Mouse (Mus musculus) MEL (cell line): ENCODE measurements around the gene Cep131. TPM values are rescaled to one million over a fixed set of nuclear protein-coding genes. Genes with fewer than 3 reads are reported as not detected.

Source experiments
- DNase-seq: peaks from one replicate; pipeline ENCODE4 v3.0.0; 2011; ENCODE audit warnings: low read depth, low spot score
- H3K27ac ChIP-seq: 2 replicates; pipeline ENCODE4 v1.5.1; 2012; ENCODE audit warnings: low read depth, mild to moderate bottlenecking, control low read depth, low read length, moderate library complexity; ENCODE audit not compliant: control insufficient read depth
- H3K27me3 ChIP-seq, 2 experiments: fragments of 150-350 bp in 1 of 2; sonication (generic) in 1 of 2; 2 replicates each; pipeline ENCODE4 v1.6.1; 2012; ENCODE audit warnings: low read length in 2 of 2, mild to moderate bottlenecking in 2 of 2, improper control_type of control experiment in 1 of 2, moderate library complexity in 1 of 2; ENCODE audit not compliant: insufficient read depth in 2 of 2, control insufficient read depth in 1 of 2
- H3K36me3 ChIP-seq, 2 experiments: 2 replicates each; pipeline ENCODE4 v1.6.1; 2012 to 2014; ENCODE audit warnings: low read length in 2 of 2, improper control_type of control experiment in 1 of 2, inconsistent platforms in 1 of 2, mild to moderate bottlenecking in 1 of 2; ENCODE audit not compliant: insufficient read depth in 2 of 2, control insufficient read depth in 1 of 2
- H3K4me1 ChIP-seq, 2 experiments: fragments of 150-350 bp in 1 of 2; sonication (generic) in 1 of 2; 2 replicates each; pipeline ENCODE4 v1.6.1; 2012; ENCODE audit warnings: low read length in 2 of 2, improper control_type of control experiment in 1 of 2, mild to moderate bottlenecking in 1 of 2; ENCODE audit not compliant: insufficient read depth in 2 of 2, control insufficient read depth in 1 of 2
- H3K4me3 ChIP-seq, 2 experiments: fragments of 150-350 bp in 1 of 2; sonication (generic) in 1 of 2; 2 replicates each; pipeline ENCODE4 v1.5.1; 2012; ENCODE audit warnings: low read depth in 2 of 2, low read length in 2 of 2, mild to moderate bottlenecking in 2 of 2, moderate library complexity in 2 of 2, control low read depth in 1 of 2, improper control_type of control experiment in 1 of 2; ENCODE audit not compliant: control insufficient read depth in 1 of 2, insufficient read depth in 1 of 2
- H3K79me2 ChIP-seq: 2 replicates; pipeline ENCODE4 v1.6.1; 2012; ENCODE audit warnings: mild to moderate bottlenecking, low read length, moderate library complexity; ENCODE audit not compliant: control insufficient read depth, poor library complexity, insufficient read depth
- H3K9ac ChIP-seq: 2 replicates; pipeline ENCODE4 v1.6.1; 2012; ENCODE audit warnings: low read depth, mild to moderate bottlenecking, control low read depth, low read length, moderate library complexity; ENCODE audit not compliant: control insufficient read depth, poor library complexity, severe bottlenecking
- H3K9me3 ChIP-seq: fragments of 150-350 bp; sonication (generic); replicated peaks from 2 replicates; pipeline ENCODE4 v1.6.1; 2012; ENCODE audit warnings: mild to moderate bottlenecking, low read length, improper control_type of control experiment, moderate library complexity; ENCODE audit not compliant: insufficient read depth
- CTCF ChIP-seq, 3 experiments: IDR thresholded peaks in 2 of 3; conservative IDR thresholded peaks in 1 of 3; 2 replicates each; pipeline ENCODE4 v1.5.1; 2011 to 2012; ENCODE audit warnings: low read length in 3 of 3, low read depth in 2 of 3, mild to moderate bottlenecking in 2 of 3, improper control_type of control experiment in 1 of 3, inconsistent platforms in 1 of 3, mixed read lengths in 1 of 3, moderate library complexity in 1 of 3; ENCODE audit not compliant: control insufficient read depth in 1 of 3, insufficient read depth in 1 of 3, poor library complexity in 1 of 3, severe bottlenecking in 1 of 3
- E2F4 ChIP-seq: IDR thresholded peaks from 2 replicates; pipeline ENCODE4 v1.6.1; 2011; ENCODE audit warnings: low read depth, low read length, improper control_type of control experiment, borderline replicate concordance
- MYC ChIP-seq: IDR thresholded peaks from 2 replicates; pipeline ENCODE4 v1.6.1; 2011; ENCODE audit warnings: low read depth, mild to moderate bottlenecking, low read length, improper control_type of control experiment, moderate library complexity
- NELFE ChIP-seq: IDR thresholded peaks from 2 replicates; pipeline ENCODE4 v1.6.1; 2011; ENCODE audit warnings: low read depth, low read length, improper control_type of control experiment
- RAD21 ChIP-seq: IDR thresholded peaks from 2 replicates; pipeline ENCODE4 v1.6.1; 2011; ENCODE audit warnings: mild to moderate bottlenecking, low read depth, low read length, improper control_type of control experiment
- RCOR1 ChIP-seq: IDR thresholded peaks from 2 replicates; pipeline ENCODE4 v1.6.1; 2012; ENCODE audit warnings: low read depth, mild to moderate bottlenecking, inconsistent platforms, low read length, improper control_type of control experiment
- TAL1 ChIP-seq: IDR thresholded peaks from 2 replicates; pipeline ENCODE4 v1.6.1; 2012; ENCODE audit warnings: mild to moderate bottlenecking, inconsistent platforms, low read length, moderate library complexity, mixed read lengths
- USF1 ChIP-seq: IDR thresholded peaks from 2 replicates; pipeline ENCODE4 v1.6.1; 2014; ENCODE audit warnings: low read depth, mild to moderate bottlenecking, inconsistent platforms, low read length, improper control_type of control experiment, moderate library complexity
- USF2 ChIP-seq, 2 experiments: IDR thresholded peaks; 2 replicates each; pipeline ENCODE4 v1.6.1; 2011 to 2012; ENCODE audit warnings: improper control_type of control experiment in 2 of 2, low read length in 2 of 2, borderline replicate concordance in 1 of 2, inconsistent platforms in 1 of 2, low read depth in 1 of 2, mild to moderate bottlenecking in 1 of 2; ENCODE audit not compliant: insufficient read depth in 1 of 2
- ZC3H11A ChIP-seq: IDR thresholded peaks from 2 replicates; pipeline ENCODE4 v1.6.1; 2012; ENCODE audit warnings: low read depth, mild to moderate bottlenecking, inconsistent platforms, low read length, improper control_type of control experiment
- ZKSCAN1 ChIP-seq: IDR thresholded peaks from 2 replicates; pipeline ENCODE4 v1.6.1; 2012; ENCODE audit warnings: low read depth, mild to moderate bottlenecking, inconsistent platforms, low read length, improper control_type of control experiment, moderate library complexity
- ZMIZ1 ChIP-seq: IDR thresholded peaks from 2 replicates; pipeline ENCODE4 v1.6.1; 2012; ENCODE audit warnings: low read depth, mild to moderate bottlenecking, inconsistent platforms, low read length, improper control_type of control experiment, moderate library complexity
- ZNF384 ChIP-seq: IDR thresholded peaks from 2 replicates; pipeline ENCODE4 v1.6.1; 2012; ENCODE audit warnings: low read depth, mild to moderate bottlenecking, inconsistent platforms, low read length, improper control_type of control experiment
- polyA plus RNA-seq, 2 experiments: library from polyadenylated mRNA; stranded (reverse) in 1 of 2; unstranded in 1 of 2; fragments of >175 nt in 1 of 2; fragments of >200 nt in 1 of 2; gene quantifications; 2 replicates each; pipeline versions ENCODE4 v1.2.1 to v1.2.4; 2012; ENCODE audit warnings: low replicate concordance in 2 of 2, low read depth in 1 of 2; ENCODE audit not compliant: insufficient read length in 2 of 2, insufficient read depth in 1 of 2, missing spikeins in 1 of 2
- total RNA-seq: library from RNA; depleted of rRNA; stranded (reverse); fragments of 300-350 nt; gene quantifications from 2 replicates; pipeline ENCODE4 v1.2.3, GENCODE M21; 2012

Gene Cep131
- total and polyA plus RNA-seq, 3 experiments, result 21.6 to 26.6 TPM; not detected in 1

DNA sequence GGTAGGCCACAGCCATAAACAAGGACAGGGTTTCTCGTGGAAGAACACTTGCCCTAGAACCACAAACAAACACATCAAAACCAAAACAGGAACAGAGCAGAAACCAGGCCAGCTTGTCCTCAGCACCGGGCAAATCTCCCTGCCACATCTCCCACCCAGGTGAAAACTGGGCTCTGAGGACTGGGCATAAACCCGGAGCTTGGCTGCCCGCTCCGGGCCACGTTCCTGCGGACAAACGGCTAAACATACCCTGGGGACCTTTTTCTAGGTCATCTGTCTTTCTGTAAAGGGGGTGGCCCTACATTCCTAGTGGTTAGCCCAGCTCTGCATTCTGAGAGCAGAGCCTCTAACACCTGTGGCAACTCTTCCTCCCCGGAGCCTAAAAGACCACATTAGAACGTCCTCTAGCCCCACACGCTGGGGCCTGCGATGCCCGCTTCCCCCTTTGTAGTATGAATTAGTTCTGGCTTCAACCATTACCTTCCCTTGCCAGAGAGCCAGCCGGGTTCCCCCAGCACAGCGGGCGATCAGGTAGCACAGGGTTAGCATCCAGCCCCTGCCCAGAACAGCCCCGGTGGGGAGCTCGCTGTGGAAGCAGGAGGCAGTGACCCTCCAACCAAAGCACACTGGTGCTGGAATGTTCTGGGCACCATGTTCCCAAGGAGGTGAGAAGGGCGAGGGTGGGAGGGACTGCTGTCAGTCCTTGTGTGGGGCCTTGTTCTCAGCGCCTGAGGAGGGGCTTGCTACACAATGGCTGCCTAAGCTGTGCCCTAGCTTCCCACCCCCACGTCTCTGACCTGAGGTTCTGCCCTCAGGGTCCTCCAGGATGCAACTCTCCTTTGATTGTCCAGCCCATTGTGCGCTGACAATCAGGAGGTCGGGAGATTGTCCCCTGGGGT, 66.8 kb downstream of the Cep131 start:
- Histone ChIP-seq H3K9ac (no peak overlapping the region), H3K36me3 (no peaks in the 10 kb centered on the region), H3K27ac (no peak overlapping the region), H3K9me3 (no peaks in the 10 kb centered on the region), H3K27me3 (peaks cover 5 to 7% of the 10 kb centered on the region in 2 experiments), H3K4me1 (no peaks in the 10 kb centered on the region), H3K79me2 (no peaks in the 10 kb centered on the region), H3K4me3 (no peak overlapping the region)
- no peak for TF ChIP-seq ZC3H11A
- TF ChIP-seq E2F4, result no peak
- TF ChIP-seq ZMIZ1, result no peak
- no peak for TF ChIP-seq USF1
- TF ChIP-seq TAL1, result no peak
- no peak for TF ChIP-seq RAD21
- TF ChIP-seq, all 39 proteins: peak for 0
- no peak for DNase-seq

GRCm38 (mm10) chr11:120017011-120017410, 69.6 kb downstream of the Cep131 start:
- H3K4me3 ChIP-seq, result no peak overlapping the region
- H3K9ac ChIP-seq, result no peak overlapping the region
- H3K9me3 ChIP-seq, result no peaks in the 10 kb centered on the region
- H3K79me2 ChIP-seq, result no peaks in the 10 kb centered on the region
- H3K4me1 ChIP-seq, result no peaks in the 10 kb centered on the region
- no peaks in the 10 kb centered on the region for H3K36me3 ChIP-seq
- H3K27me3 ChIP-seq, result no peaks in the 10 kb centered on the region; a peak in 2 of 4 replicates
- no peak for DNase-seq
- TF ChIP-seq RCOR1, result no peak
- no peak for TF ChIP-seq ZKSCAN1
- no peak for TF ChIP-seq CTCF (IDR thresholded peaks at IDR 0.05 in 2 of 3, conservative IDR thresholded peaks at IDR 0.05 in 1 of 3; ENCODE audit: control insufficient read depth in 1 of 3, insufficient read depth in 1 of 3, low read depth in 2 of 3, low read length in 3 of 3, poor library complexity in 1 of 3, severe bottlenecking in 1 of 3)
- no peak for TF ChIP-seq USF2 (IDR thresholded peaks at IDR 0.05; ENCODE audit: borderline replicate concordance in 1 of 2, insufficient read depth in 1 of 2, low read depth in 1 of 2, low read length in 2 of 2)
- TF ChIP-seq ZNF384, result no peak
- no peak for TF ChIP-seq NELFE
- TF ChIP-seq MYC, result no peak
- TF ChIP-seq RAD21, result no peak
- H3K27ac ChIP-seq, result no peak overlapping the region
